Mouse (Mus musculus) layer of hippocampus, adult 9-11 months (tissue): ENCODE measurements around the gene Fcho1.
"Not testable (repeated sequence)": the region's sequence is repeated elsewhere in the genome, so short reads cannot be mapped to it uniquely, and the experiment has no call there.

Source experiments
- DNase-seq: peaks from one replicate; pipeline ENCODE4 v3.0.0; 2022

The Fcho1 gene

DNA sequence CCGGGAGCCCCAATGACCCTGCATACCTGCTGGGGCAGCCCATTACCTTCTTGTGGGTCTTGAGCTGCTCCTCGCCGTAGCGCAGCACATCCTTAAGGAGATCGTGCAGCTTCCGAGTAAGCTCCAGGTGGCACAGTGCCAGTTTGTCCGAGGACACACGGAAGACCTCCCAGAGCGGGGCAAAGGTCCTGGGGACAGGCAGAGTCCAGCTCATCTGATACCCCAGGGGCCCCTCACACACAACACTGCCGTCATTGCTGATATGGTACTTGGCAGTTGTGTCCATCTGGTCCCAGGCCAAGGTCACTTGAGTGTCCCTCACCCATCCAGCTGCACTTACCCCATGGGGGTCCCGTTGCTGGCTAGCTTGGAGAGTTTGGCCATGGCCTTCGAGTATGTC lies 8.4 kb downstream of the Fcho1 start:
- DNase-seq, result no peak

DNA sequence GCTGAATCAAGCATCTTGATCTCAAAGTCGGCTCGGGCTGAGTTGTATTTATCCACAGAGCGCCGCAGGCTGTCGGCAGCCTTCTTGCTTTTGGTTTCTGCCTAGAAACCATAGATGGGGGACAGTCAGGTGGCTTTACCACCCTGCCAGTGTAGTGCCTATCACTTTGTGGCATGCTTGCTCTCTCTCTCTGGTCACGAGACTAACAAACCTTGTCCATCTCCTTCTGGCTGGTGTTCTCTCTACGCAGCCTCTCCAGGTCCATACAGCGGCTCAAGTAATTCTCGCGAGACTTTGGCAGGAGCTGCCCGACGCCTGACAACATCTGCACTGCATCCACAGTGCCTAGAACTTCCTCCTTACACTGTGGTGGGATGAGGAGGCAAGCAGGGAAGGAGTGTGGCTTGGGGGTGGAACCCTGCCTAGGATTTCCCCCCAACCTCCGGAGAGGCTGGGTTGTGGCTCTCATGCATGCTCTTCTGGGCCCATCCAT lies 8.9 kb downstream of the Fcho1 start:
- no peak for DNase-seq

DNA sequence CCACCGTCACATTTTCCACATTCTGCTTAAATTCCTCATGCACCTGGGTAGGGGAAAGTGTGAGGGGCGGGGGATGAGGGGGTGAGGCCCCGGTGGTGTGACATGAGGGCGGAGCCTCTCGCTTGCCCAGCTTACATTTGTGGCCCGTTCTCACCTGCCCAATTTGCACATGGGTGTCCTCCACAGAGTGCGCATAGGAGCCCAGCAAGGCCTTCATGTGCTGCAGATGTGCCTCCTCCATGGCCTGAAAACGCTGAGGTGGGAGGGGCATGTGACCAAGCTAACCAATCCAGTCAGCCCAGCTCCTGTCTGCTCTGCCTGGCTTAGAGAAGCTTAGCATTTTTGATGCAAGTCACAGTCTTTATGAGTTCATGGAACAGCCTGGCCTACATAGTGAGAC lies 10.0 kb downstream of the Fcho1 start:
- no peak for DNase-seq

DNA sequence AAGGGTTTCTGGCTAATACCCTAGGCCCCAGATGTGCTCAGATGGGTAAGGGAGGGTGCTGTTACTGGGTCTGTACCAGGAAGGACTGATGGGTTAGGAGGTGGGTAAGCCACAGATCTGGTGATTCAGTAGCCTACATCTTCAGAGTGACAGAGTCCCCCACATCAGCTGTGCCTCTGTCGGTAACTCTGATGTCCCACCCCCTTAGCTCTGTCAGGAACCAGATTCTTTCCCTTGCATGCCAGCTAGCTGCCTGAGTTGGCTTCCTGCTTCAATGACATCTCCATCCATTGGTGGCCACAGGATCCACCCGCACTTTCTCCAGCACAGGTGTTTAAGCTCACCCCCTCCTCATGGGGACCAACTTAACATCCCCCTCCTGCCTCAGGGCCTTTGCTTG lies 13.9 kb downstream of the Fcho1 start:
- DNase-seq, result no peak

DNA sequence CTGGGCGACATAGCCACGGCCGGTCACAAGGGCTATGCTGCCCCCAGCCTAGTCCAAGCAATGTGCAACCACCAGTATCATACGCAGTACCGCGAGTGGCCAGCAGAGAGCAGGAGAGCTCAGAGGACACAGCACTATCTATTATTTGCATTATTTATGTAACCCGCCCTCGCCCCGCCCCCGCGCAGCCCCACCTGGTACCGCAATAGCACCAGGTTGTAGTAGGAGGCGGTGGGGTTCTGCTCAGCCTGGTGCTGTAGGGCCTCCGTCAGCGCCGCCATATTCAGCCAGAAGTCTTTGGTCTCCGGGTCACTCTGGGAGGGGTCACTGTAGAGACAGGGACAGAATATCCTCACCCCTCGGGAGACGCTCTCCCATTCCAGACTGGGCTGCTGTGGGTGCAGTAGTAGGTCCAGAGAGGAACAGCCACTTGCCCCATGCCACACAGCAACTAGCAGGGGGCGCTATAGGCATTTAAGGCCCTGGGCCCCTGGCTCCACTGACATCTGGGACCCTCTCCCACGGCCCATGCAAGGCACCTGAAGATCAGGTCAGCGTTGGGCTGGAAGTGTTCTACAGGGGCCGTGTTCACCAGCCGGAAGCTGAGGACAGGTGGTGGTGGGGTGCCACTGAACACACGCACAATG lies 15.6 kb downstream of the Fcho1 start:
- peak; percentile 82 for DNase-seq

DNA sequence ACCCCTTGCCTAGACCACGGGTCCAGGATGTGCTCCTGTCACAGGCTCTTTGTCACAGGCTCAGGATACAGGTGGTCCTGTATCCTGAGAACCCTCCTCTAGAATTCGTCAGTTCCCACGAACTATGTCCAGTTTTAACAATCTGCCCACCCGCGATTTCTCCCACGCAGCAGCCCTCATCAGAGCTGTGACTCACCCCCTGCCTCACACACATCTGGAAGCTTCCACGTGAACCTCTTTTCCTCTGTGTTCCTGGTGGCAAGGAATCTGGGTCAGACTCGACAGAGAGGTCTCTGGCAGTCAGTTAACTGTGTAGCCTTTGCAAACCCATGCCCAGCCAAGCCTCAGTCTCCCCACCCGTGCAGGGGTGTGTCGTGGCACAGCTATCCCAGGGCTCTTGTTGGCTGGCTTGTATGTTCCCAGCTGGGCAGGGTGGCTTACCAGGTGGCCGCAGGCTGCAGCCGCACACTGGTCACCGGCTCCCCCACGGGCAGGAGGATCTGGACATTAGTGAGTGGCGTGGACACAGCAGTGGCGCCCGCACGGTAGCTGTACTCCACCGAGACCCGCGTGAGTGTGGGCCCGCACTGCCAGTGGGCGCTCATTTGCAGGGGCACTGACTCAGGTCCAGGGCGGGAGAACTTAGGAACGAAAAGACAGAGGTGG lies 16.2 kb downstream of the Fcho1 start:
- no peak for DNase-seq

DNA sequence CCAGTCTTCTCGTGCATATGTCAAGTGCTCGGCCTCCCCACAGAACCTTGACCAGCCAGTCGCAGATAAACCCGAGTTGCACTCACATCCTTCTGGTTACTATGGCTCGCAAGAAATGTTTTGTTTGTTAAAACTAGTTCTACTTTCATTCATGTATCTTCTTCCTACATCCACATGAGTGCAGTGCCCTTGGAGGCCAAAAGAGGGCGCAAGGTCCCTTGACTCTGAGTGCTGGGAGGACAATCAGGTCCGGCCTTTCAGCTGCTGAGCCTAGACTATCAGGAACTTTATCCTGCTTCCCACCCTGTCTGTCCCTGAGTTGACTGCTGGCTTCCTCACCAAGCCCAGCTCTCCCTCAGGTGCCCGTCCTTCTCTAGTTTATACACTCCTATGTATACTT lies 17.6 kb downstream of the Fcho1 start:
- no peak for DNase-seq

DNA sequence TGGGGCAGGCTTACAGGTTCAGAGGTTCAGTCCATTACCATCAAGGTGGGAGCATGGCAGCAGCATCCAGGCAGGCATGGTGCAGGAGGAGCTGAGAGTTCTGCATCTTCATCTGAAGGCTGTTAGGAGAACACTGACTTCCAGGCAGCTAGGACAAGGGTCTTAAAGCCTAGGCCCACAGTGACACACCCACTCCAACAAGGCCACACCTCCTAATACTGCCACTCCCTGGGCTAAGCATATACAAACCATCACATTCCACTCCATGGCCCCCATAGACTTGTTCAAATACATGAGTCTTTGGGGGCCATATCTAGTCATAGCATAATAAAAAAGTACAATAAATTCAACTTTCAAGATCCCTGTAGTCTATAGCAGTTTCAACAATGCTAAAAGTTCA lies 22.1 kb downstream of the Fcho1 start:
- not testable (repeated sequence) for DNase-seq

DNA sequence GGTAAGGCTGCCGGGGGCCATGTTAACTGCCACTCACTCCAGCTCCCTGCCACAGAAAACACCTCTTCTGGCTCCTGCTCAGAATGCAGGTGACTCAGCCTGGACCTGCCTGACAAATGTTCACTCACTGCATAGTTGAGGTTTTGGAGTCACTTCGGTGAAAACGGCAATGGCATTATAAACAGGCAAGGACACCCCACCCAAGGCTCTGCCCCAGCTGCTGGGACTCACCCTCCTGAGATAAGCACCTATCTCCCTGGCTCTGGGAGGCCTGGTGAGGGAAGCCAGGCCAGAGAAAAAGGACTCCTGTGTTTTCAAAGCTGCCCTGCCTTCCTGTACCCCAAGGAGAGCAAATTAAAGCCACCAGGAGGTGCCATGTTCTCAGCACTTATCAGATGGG lies 22.6 kb downstream of the Fcho1 start:
- no peak for DNase-seq

DNA sequence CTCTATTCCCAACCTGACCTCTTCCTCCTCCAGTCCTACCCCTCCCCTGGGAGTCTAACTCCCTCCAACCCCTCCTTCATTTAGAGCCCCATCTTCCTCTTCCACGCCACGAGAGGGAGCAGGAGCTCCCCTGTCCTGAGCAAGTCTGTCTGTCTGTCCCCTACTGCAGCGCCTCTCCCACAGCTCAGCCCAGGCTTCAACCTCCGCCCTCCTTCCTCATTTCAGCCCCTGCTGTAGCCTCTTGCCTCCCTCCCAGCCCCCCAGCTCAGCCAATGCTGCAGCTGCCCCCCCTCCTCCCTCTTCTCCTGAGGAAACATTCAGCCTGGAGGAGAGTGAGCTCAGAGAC lies 23.5 kb downstream of the Fcho1 start:
- no peak for DNase-seq

DNA sequence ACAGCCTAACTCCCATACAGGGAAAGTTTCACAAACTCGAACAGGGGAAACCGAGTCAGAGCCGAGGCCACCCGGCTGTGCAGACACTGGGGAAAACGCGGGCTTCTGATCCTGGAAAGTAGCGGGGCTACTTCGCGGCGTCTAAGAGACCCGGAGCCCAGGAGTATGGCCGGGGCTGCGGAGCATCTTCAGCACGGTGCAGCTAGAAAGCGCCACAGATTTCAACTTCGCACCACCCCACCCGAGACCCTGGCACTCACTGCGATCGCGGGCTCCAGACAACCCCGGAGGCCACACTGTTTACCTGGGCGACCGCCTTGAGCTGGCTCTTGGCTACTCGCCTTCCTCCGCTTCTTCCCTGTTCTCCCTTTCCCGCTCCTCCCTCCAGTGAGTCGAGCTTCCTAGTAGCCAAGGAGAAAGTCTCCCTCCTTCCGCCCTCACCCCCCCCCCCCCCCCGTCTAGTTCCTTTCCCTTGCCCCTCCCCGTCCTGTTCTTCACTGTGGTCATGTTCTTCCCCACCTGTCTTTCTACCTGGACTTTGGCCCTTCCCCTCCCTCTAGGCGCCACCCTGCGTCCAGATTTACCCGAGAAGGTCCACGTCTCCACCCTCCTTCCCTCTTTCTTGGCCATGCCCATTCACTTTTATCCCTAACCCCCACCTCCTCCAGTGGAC lies 24.0 kb downstream of the Fcho1 start, which contains the start of gene B3gnt3:
Gene B3gnt3, minus strand, starts transcription at position 376 of the 673 bp plus-strand sequence.
- no peak for DNase-seq

DNA sequence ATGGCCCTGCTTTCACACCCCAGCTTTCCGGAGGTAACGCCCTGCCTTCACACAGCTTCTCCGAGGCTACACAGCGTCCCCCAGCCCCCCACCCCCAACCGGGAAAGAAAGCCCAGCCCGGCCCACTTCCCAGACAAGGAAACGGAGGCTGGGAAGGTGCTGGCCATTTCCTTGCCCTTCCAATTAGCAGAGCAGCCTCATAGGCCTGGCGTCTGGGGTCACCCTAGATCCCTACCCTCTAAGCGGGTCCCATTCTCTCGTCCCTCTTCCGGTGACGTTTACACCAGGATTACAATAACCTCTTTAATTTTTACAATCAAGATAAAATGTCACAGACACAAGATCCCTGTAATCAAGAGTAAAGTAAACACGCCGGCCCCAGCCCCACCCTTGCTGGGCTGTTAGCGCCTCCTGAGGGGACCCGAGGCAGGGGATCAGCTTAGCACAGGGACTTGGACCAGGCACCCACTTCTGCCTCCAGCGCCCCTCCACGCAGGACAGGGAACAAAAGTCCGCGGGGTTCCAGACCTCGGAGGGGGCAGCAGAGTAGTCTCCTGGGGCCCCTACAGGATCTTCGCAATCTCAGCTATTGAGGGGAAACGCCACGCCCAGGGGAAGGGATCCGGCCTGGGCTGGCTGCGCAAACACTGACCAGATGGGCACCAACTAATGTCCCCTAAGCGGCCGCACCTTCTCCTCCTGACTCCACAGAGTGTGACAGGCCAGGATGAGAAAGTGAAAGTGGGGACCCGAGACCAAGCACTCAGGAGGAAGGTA lies 24.8 kb downstream of the Fcho1 start:
- DNase-seq, result no peak

DNA sequence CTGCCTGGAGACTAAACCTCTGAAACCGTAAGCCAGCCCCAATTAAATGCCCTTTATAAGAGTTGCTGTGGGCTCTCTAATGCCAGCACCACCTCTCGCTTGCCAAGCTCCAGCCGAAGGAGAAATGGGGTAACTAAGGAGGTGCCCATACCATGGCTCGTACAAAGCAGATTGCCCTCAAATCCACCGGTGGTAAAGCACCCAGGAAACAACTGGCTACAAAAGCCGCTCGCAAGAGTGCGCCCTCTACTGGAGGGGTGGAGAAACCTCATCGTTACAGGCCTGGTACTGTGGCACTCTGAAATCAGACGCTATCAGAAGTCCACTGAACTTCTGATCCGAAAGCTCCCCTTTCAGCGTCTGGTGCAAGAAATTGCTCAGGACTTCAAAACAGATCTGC lies 30.1 kb downstream of the Fcho1 start:
- DNase-seq, result not testable (repeated sequence)

DNA sequence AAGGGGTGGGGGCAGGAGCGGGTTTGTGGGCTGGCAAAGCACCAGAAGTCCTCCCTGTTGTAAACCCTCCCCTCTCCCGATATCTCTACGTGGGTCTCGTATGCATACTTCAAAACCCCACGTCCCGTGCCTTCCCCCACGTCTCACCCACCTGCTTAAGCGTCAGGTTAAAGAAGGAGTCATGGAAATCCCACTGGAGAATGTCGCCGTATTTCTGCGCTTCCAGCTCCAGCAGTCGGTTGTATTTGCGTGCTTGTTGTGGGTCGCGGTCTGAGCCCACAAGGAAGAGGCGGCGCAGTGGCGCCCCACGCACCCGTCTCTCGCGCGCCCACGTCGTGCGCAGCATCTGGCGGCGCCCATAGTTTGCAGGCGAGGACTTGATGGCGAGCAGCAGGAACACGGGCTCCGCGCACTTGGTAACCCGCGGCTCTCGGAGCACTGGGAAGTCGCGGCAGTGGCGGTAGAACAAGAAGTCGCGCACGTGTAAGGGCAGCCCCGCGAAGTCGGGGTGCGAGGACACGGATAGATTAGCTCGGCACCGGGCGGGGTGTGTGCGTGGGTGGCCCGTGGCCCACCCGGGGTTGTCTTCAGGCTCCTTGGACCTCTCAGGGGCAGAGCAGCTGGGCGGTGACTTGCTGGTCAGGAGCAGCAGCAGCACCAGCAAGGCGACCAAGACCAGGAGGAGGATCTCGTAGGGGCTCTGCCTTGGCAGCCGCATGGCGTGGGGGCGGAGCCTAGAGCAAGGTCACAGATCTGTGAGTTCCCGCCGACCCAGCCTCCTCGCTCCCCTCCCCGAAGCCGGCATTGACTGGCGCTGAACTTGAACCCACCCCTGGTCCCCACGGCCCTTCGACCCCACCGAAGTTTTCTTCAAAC lies 32.1 kb downstream of the Fcho1 start:
- DNase-seq, result no peak

DNA sequence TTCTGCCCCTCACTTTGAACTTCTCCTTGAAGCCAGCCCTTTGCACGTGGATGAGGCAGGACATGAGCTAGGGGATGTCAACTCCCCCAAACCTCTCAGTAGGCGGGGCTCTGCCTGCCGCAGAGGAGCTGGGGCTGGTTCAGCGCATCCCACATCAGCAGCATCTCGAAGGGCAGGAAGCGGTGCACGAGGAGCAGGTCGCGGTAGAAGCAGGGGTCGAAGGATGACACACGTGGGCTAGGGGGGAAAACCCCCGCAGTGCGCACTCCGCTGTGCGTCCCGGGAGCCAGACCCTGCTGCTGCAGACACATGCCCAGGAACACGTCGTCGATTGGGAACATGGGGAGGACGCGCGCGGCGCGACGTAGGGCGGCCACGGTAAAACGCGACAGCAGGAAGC lies 33.0 kb downstream of the Fcho1 start:
- DNase-seq, result no peak

DNA sequence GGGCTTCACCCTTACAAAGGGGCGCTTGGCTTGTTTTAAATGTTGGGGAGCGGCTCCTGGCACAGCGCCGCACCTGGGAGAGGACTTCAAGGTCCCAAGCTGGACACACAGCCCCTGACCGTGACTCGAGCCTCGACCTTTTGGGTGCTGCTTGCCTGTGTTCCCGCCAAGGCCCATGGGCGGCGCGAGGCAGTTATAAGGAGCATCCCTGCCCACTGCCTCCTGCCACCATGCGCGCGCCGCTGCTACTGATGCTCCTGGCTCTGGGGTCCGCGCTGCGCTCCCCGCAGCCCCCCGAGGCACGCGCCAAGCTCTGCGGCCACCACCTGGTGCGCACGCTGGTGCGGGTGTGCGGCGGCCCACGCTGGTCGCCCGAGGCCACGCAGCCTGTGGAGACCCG lies 36.5 kb downstream of the Fcho1 start, which contains the start of gene Insl3:
Gene Insl3, plus strand, starts transcription at position 187 of the 400 bp plus-strand sequence.
- DNase-seq, result no peak

DNA sequence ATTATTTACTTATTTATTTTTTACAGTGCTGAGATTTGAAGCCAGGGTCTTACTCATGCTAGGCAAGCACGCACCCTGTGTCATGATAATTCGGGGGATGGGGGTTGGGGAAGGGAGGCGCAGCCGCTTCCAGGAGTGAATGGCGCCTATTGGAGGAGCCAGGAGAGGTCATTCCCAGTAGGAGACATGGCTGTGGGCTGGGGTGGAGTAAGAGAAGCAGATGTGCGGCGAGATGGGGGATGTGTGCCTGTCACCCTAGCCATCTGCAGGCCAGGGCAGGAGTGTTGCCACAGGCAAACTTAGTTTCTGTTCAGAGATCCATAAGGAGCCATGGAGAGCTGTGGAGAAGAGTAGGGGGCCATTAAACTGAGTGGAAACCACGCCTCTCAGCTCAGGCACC lies 37.9 kb downstream of the Fcho1 start:
- DNase-seq, result no peak

DNA sequence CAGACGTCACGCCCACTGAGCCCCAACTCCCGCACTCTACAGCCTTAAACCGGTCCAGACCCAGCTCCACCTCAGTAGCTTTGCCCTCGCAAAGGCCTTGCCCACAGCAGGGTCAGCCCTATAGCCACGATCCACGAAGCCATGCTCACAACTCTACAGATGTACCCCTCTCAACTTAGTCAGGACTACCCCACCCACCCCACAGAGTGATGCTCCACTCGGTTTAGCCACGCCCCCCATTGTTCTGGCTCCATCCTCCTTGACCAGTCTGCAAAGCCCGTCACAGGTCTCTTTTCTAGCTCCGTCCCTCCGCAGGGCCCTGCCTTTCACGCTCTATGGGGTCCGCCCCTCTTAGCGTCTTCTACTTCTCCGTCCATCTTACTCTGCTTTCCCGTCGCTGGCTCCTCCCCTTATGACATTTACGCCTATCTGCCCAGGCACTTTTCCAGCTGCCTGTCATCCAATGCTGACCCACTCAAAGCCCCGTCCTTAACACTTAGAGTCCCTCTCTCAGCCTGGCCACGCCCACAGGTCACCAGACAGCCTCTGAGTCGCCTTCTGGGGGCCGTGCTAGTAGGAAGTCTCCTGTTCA lies 39.3 kb downstream of the Fcho1 start:
- DNase-seq, result no peak

DNA sequence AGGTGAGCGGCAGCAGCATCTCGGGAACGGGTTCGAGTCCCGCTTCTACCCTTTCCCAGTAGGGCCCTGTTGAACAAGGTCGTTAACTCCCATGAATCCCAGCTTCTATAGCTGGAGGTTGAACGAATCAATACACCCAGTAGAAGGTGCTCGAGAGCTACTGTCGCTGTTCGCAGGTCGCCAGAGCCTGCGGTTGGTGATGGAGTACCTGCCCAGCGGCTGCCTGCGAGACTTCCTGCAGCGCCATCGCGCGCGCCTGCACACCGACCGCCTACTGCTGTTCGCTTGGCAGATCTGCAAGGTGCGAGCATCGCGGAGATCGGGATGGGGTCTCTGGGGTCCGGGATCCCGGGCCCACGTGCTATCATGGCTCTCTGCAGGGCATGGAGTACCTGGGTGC lies 39.9 kb downstream of the Fcho1 start:
- no peak for DNase-seq

DNA sequence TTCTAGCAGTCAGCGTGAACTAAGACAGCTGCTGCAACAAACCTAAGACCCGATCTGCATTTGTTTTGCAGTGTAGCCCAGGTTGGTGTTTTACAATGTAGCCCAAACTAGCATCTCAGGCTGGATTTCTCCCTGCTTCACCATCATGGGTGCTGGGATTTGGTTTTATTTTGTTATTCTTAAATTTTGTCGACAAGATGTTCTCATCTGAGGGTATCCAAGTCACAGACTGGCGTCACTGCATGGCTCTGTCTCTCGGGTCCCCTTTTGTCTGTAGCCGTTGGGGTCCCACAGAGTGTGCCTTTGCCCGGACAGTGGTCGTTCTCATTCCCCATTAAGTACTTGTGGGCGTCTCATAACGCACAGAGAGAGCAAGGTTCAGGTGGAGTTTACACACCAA lies 40.8 kb downstream of the Fcho1 start:
- DNase-seq, result no peak

DNA sequence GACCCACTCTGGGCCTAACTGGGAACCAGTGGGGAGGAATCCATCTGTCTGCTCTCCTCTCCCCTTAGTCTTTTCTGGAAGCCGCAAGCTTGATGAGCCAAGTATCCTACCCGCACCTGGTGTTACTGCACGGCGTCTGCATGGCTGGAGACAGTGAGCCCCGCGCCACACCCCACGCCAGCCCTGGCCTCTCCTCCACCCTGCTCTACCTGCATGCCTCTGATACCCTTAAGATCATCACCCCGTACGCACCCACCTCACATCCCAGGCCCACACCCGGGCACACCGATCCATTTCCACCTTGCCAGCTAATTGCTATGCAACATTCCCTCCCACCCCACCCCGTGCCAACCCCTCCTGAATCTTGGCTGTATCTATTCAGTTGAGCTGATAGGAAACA lies 42.7 kb downstream of the Fcho1 start:
- no peak for DNase-seq

DNA sequence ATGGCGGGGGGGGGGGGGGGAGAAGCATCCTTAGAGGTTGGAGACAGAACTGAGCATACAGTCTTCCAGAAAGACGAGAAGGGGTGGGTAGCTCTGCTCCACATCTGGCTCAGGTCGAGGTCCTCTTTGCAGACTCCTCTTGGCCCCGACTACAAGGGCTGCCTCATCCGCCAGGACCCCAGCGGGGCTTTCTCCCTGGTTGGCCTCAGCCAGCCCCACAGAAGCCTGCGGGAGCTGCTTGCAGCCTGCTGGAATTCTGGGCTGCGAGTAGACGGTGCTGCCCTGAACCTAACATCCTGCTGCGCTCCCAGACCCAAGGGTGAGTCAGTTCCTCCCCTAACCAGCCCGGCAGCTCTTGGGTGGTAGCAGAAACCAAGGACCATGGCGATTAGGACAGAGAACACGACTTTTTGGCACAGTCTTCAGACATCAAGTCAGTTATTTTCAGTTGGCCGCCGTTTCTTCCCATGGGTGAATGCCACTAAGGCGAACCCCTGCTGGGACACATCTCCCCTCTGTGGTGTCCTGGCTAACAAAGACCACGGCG lies 44.1 kb downstream of the Fcho1 start:
- no peak for DNase-seq
